Mouse (Mus musculus): Measurements from ENCODE around the gene Atp5g1. TPM values are rescaled to one million over a fixed set of nuclear protein-coding genes. Genes with fewer than 3 reads are reported as not detected.
A peak's percentile ranks its signal among the peaks of the same experiment; 100 is the strongest.

Gene Atp5g1
- polyA plus RNA-seq, 1 experiment from 2014 or later, result 634 TPM

- peaks cover 14% of the 10 kb centered on the region for H3K4me1 ChIP-seq
- under 1% methylated on average over 29 of the region's 29 CpGs for WGBS
Measured at GRCm38 (mm10) chr11:96034596-96035052, 40.8 kb downstream of the Atp5g1 start, which contains the start of gene Snf8. Gene Snf8 (plus strand): TSS chr11:96034885.

GRCm38 (mm10) chr11:96034116-96034515 lies 41.4 kb downstream of the Atp5g1 start:
- no peak for DNase-seq (ENCODE audit: low spot score)
- no peaks in the 10 kb centered on the region for H3K9me3 ChIP-seq
- H3K27me3 ChIP-seq (replicated peaks; ENCODE audit: low read depth, poor library complexity, severe bottlenecking), result no peaks in the 10 kb centered on the region; the same call in 1 of the 2 replicates
- H3K36me3 ChIP-seq (replicated peaks), result peaks cover 13% of the 10 kb centered on the region
- H3K4me1 ChIP-seq, result peaks cover 14% of the 10 kb centered on the region
- 47% methylated on average over 8 of the region's 8 CpGs for WGBS
- H3K27ac ChIP-seq (replicated peaks), result peak overlapping the region; percentile 82
- peak overlapping the region; percentile 92 for H3K4me3 ChIP-seq

More at GRCm38 (mm10) chr11:96034596-96035052, 40.8 kb downstream of the Atp5g1 start, which contains the start of gene Snf8:
- peaks cover 17% of the 10 kb centered on the region for H3K36me3 ChIP-seq (replicated peaks)
- DNase-seq (ENCODE audit: low spot score), result peak; percentile 94
- H3K9me3 ChIP-seq, result no peaks in the 10 kb centered on the region
- peak within 1 kb of the TSS; percentile 92 for H3K4me3 ChIP-seq
- no peaks in the 10 kb centered on the region; the same call in 1 of the 2 replicates for H3K27me3 ChIP-seq (replicated peaks; ENCODE audit: low read depth, poor library complexity, severe bottlenecking)
- H3K27ac ChIP-seq (replicated peaks), result peak within 1 kb of the TSS; percentile 82

- H3K36me3 ChIP-seq (replicated peaks), result peaks cover 8% of the 10 kb centered on the region
- no peak overlapping the region for H3K4me3 ChIP-seq
- 89% methylated on average over 3 of the region's 3 CpGs for WGBS
- peaks cover 14% of the 10 kb centered on the region for H3K4me1 ChIP-seq
- H3K9me3 ChIP-seq, result no peaks in the 10 kb centered on the region
- H3K27ac ChIP-seq (replicated peaks), result no peak overlapping the region
- H3K27me3 ChIP-seq (replicated peaks; ENCODE audit: low read depth, poor library complexity, severe bottlenecking), result peaks cover 3% of the 10 kb centered on the region; the same call in 1 of the 2 replicates
- DNase-seq (ENCODE audit: low spot score), result no peak
Measured at GRCm38 (mm10) chr11:96033264-96033663, 42.2 kb downstream of the Atp5g1 start.

GRCm38 (mm10) chr11:96031701-96032100 lies 43.8 kb downstream of the Atp5g1 start:
- Histone ChIP-seq H3K27ac (replicated peaks) (no peak overlapping the region), H3K9me3 (no peaks in the 10 kb centered on the region), H3K4me3 (no peak overlapping the region), H3K4me1 (peaks cover 14% of the 10 kb centered on the region), H3K27me3 (replicated peaks; ENCODE audit: low read depth, poor library complexity, severe bottlenecking) (peaks cover 3% of the 10 kb centered on the region; the same call in 1 of the 2 replicates), H3K36me3 (replicated peaks) (peaks cover 3% of the 10 kb centered on the region)
- WGBS, result 81% methylated on average over 2 of the region's 2 CpGs
- no peak for DNase-seq (ENCODE audit: low spot score)

- Histone ChIP-seq H3K36me3 (replicated peaks) (no peaks in the 10 kb centered on the region), H3K4me1 (peaks cover 12% of the 10 kb centered on the region), H3K27ac (replicated peaks) (no peak overlapping the region), H3K27me3 (replicated peaks; ENCODE audit: low read depth, poor library complexity, severe bottlenecking) (peaks cover 3% of the 10 kb centered on the region; the same call in 1 of the 2 replicates), H3K4me3 (no peak overlapping the region), H3K9me3 (no peaks in the 10 kb centered on the region)
- WGBS, result 90% methylated on average over 3 of the region's 3 CpGs
- DNase-seq (ENCODE audit: low spot score), result no peak
Measured at GRCm38 (mm10) chr11:96030571-96030970, 44.9 kb downstream of the Atp5g1 start.

- DNase-seq (ENCODE audit: low spot score), result no peak
- WGBS, result 69% methylated on average over 5 of the region's 5 CpGs
- H3K9me3 ChIP-seq, result no peaks in the 10 kb centered on the region
- no peak overlapping the region for H3K4me3 ChIP-seq
- no peak overlapping the region for H3K27ac ChIP-seq (replicated peaks)
- no peaks in the 10 kb centered on the region for H3K36me3 ChIP-seq (replicated peaks)
- no peaks in the 10 kb centered on the region for H3K4me1 ChIP-seq
- H3K27me3 ChIP-seq (replicated peaks; ENCODE audit: low read depth, poor library complexity, severe bottlenecking), result peaks cover 3% of the 10 kb centered on the region; the same call in 1 of the 2 replicates
Measured at GRCm38 (mm10) chr11:96028130-96028529, 47.3 kb downstream of the Atp5g1 start.

- WGBS, result 66% methylated on average over 4 of the region's 4 CpGs
- no peaks in the 10 kb centered on the region for H3K36me3 ChIP-seq (replicated peaks)
- H3K9me3 ChIP-seq, result no peaks in the 10 kb centered on the region
- no peak overlapping the region for H3K4me3 ChIP-seq
- DNase-seq (ENCODE audit: low spot score), result no peak
- no peaks in the 10 kb centered on the region for H3K27me3 ChIP-seq (replicated peaks; ENCODE audit: low read depth, poor library complexity, severe bottlenecking)
- H3K27ac ChIP-seq (replicated peaks), result no peak overlapping the region
- H3K4me1 ChIP-seq, result peaks cover 15% of the 10 kb centered on the region
Measured at GRCm38 (mm10) chr11:96020622-96021021, 54.8 kb downstream of the Atp5g1 start.

Other genes with a start within 250 kb of the Atp5g1 start
- 9.5 and 10.0 TPM in 2 replicates for gene Gngt2, start 238.5 kb downstream of the Atp5g1 start, polyA plus RNA-seq (2016; fragmentation: Nextera tagmentation; extraction: Ambion mirVana)
- gene Abi3, start 233.2 kb downstream of the Atp5g1 start, polyA plus RNA-seq (2016; fragmentation: Nextera tagmentation; extraction: Ambion mirVana), result 3.7 and 4.1 TPM in 2 replicates
- gene B4galnt2, start 160.8 kb downstream of the Atp5g1 start, polyA plus RNA-seq (2016; fragmentation: Nextera tagmentation; extraction: Ambion mirVana), result 0.09 and 0.16 TPM in 2 replicates
- 173 and 197 TPM in 2 replicates for gene Igf2bp1, start 69.7 kb downstream of the Atp5g1 start, polyA plus RNA-seq (2016; fragmentation: Nextera tagmentation; extraction: Ambion mirVana)
- gene Gip, start 51.1 kb downstream of the Atp5g1 start, polyA plus RNA-seq (2016; fragmentation: Nextera tagmentation; extraction: Ambion mirVana), result not detected in 2 replicates
- 106 and 107 TPM in 2 replicates for gene Snf8, start 40.8 kb downstream of the Atp5g1 start, polyA plus RNA-seq (2016; fragmentation: Nextera tagmentation; extraction: Ambion mirVana)
- 34.3 and 35.2 TPM in 2 replicates for gene Ube2z, start 10.3 kb downstream of the Atp5g1 start, polyA plus RNA-seq (2016; fragmentation: Nextera tagmentation; extraction: Ambion mirVana)
- gene Calcoco2, start 36.3 kb upstream of the Atp5g1 start, polyA plus RNA-seq (2016; fragmentation: Nextera tagmentation; extraction: Ambion mirVana), result not detected in 2 replicates
- not detected in 2 replicates for gene Ttll6, start 58.1 kb upstream of the Atp5g1 start, polyA plus RNA-seq (2016; fragmentation: Nextera tagmentation; extraction: Ambion mirVana)
- gene Hoxb13, start 118.6 kb upstream of the Atp5g1 start, polyA plus RNA-seq (2016; fragmentation: Nextera tagmentation; extraction: Ambion mirVana), result not detected in 2 replicates
- not detected in 2 replicates for gene Hoxb9, start 195.8 kb upstream of the Atp5g1 start, polyA plus RNA-seq (2016; fragmentation: Nextera tagmentation; extraction: Ambion mirVana)
- not detected in 2 replicates for gene Hoxb8, start 206.2 kb upstream of the Atp5g1 start, polyA plus RNA-seq (2016; fragmentation: Nextera tagmentation; extraction: Ambion mirVana)
- gene Hoxb7, start 211.0 kb upstream of the Atp5g1 start, polyA plus RNA-seq (2016; fragmentation: Nextera tagmentation; extraction: Ambion mirVana), result not detected in 2 replicates
- 0.15 TPM in 1 of 2 replicates, not detected in the other for gene Hoxb6, start 216.8 kb upstream of the Atp5g1 start, polyA plus RNA-seq (2016; fragmentation: Nextera tagmentation; extraction: Ambion mirVana)
- gene Hoxb5, start 227.7 kb upstream of the Atp5g1 start, polyA plus RNA-seq (2016; fragmentation: Nextera tagmentation; extraction: Ambion mirVana), result 0.07 and 0.28 TPM in 2 replicates
- gene Hoxb4, start 242.6 kb upstream of the Atp5g1 start, polyA plus RNA-seq (2016; fragmentation: Nextera tagmentation; extraction: Ambion mirVana), result 0.09 and 0.23 TPM in 2 replicates
- 0.69 and 3.4 TPM in 2 replicates for gene Hoxb3, start 247.7 kb upstream of the Atp5g1 start, polyA plus RNA-seq (2016; fragmentation: Nextera tagmentation; extraction: Ambion mirVana)

Measured in embryonic facial prominence, embryonic 10.5 days (tissue).